Mouse (Mus musculus) G1E (cell line): ENCODE data around the gene Ptgdr2. TPM values are rescaled to one million over a fixed set of nuclear protein-coding genes. Genes with fewer than 3 reads are reported as not detected.

Experiments
- ATAC-seq: 2 replicates; pipeline ENCODE4 v1.8.0; 2016; ENCODE audit warnings: mild to moderate bottlenecking; ENCODE audit not compliant: insufficient number of reproducible peaks, poor library complexity, low FRiP score, severe bottlenecking; ENCODE audit errors: extremely low read depth
- DNase-seq: peaks from one replicate; pipeline ENCODE4 v3.0.0; 2012; ENCODE audit warnings: low spot score
- H3K27me3 ChIP-seq: 2 replicates; pipeline ENCODE4 v1.6.1; 2012; ENCODE audit warnings: mild to moderate bottlenecking, low read length, inconsistent platforms; ENCODE audit not compliant: insufficient read depth
- H3K36me3 ChIP-seq: replicated peaks from 2 replicates; pipeline ENCODE3; 2012; ENCODE audit warnings: mild to moderate bottlenecking, inconsistent platforms
- H3K4me1 ChIP-seq: 2 replicates; pipeline ENCODE4 v1.6.1; 2012; ENCODE audit warnings: low read depth, low read length, inconsistent platforms, mixed read lengths; ENCODE audit not compliant: insufficient read depth
- H3K4me3 ChIP-seq: 2 replicates; pipeline ENCODE4 v1.5.1; 2012; ENCODE audit warnings: low read depth, mild to moderate bottlenecking, inconsistent platforms, low read length, moderate library complexity, mixed read lengths
- H3K9me3 ChIP-seq: replicated peaks from 2 replicates; pipeline ENCODE4 v1.6.1; 2012; ENCODE audit warnings: inconsistent platforms
- CTCF ChIP-seq: IDR thresholded peaks from 2 replicates; pipeline ENCODE4 v1.5.1; 2012; ENCODE audit warnings: low read depth, low read length, inconsistent platforms, mixed read lengths
- GATA1 ChIP-seq: IDR thresholded peaks from 2 replicates; pipeline ENCODE4 v1.6.1; 2012; ENCODE audit warnings: borderline replicate concordance, low read length, inconsistent platforms, mixed read lengths
- GATA2 ChIP-seq: IDR thresholded peaks from 2 replicates; pipeline ENCODE4 v1.6.1; 2012; ENCODE audit warnings: low read depth, low read length, inconsistent platforms, borderline replicate concordance
- POLR2AphosphoS5 ChIP-seq: IDR thresholded peaks from 2 replicates; pipeline ENCODE4 v1.6.1; 2012; ENCODE audit warnings: low read depth, low read length, inconsistent platforms; ENCODE audit not compliant: insufficient replicate concordance
- TAL1 ChIP-seq: conservative IDR thresholded peaks from 2 replicates; pipeline ENCODE4 v1.6.1; 2012; ENCODE audit warnings: low read depth, low read length, inconsistent platforms, mixed read lengths
- polyA plus RNA-seq: library from polyadenylated mRNA; stranded (reverse); fragments of >175 nt; gene quantifications from 2 replicates; pipeline ENCODE4 v1.2.3, GENCODE M21; 2012
- total RNA-seq, 2 experiments: library from RNA; stranded (forward) in 1 of 2; stranded (reverse) in 1 of 2; fragments of 200-1000 nt in 1 of 2; fragments of >200 nt in 1 of 2; fragmentation: Nextera tagmentation in 1 of 2; gene quantifications; 2 replicates each; pipeline ENCODE4 v1.2.3; 2014 to 2017

Gene Ptgdr2
- total and polyA plus RNA-seq, 3 experiments, result not detected

- peak; percentile 74 for DNase-seq
- ATAC-seq, result peak; percentile 40; the same call in 1 of the 2 replicates
- TF ChIP-seq POLR2AphosphoS5 (no peak), CTCF (peak; percentile 68)
- Histone ChIP-seq H3K4me3 (peak overlapping the region; percentile 13; the same call in 1 of the 2 replicates), H3K27me3 (peaks cover 10% of the 10 kb centered on the region), H3K9me3 (no peaks in the 10 kb centered on the region), H3K4me1 (peaks cover 11% of the 10 kb centered on the region), H3K36me3 (no peaks in the 10 kb centered on the region)
Measured at GRCm38 (mm10) chr19:10979184-10980168, 42.5 kb downstream of the Ptgdr2 start.

GRCm38 (mm10) chr19:10980210-10980609 is 43.2 kb downstream of the Ptgdr2 start:
- Histone ChIP-seq H3K4me1 (peaks cover 11% of the 10 kb centered on the region), H3K36me3 (no peaks in the 10 kb centered on the region), H3K27me3 (peaks cover 13% of the 10 kb centered on the region), H3K4me3 (peak overlapping the region; percentile 13; the same call in 1 of the 2 replicates), H3K9me3 (no peaks in the 10 kb centered on the region)
- no peak for ATAC-seq
- no peak for TF ChIP-seq GATA2
- TF ChIP-seq POLR2AphosphoS5, result no peak
- TF ChIP-seq CTCF, result no peak
- no peak for TF ChIP-seq GATA1
- TF ChIP-seq TAL1, result no peak
- DNase-seq, result no peak

GRCm38 (mm10) chr19:10983146-10983545 is 46.2 kb downstream of the Ptgdr2 start:
- DNase-seq, result no peak
- Histone ChIP-seq H3K4me1 (peaks cover 11% of the 10 kb centered on the region), H3K9me3 (no peaks in the 10 kb centered on the region), H3K36me3 (no peaks in the 10 kb centered on the region), H3K4me3 (no peak overlapping the region), H3K27me3 (peaks cover 16% of the 10 kb centered on the region)
- TF ChIP-seq CTCF (no peak), GATA2 (no peak), TAL1 (no peak), POLR2AphosphoS5 (no peak), GATA1 (no peak)
- no peak for ATAC-seq

- peaks cover 11% of the 10 kb centered on the region for H3K27me3 ChIP-seq
- TF ChIP-seq GATA1, result no peak
- TF ChIP-seq POLR2AphosphoS5, result no peak
- TF ChIP-seq TAL1, result no peak
- no peak for TF ChIP-seq CTCF
- no peak for TF ChIP-seq GATA2
- no peaks in the 10 kb centered on the region for H3K9me3 ChIP-seq
- no peak for DNase-seq
- no peak overlapping the region for H3K4me3 ChIP-seq
- no peak for ATAC-seq
- peaks cover 8% of the 10 kb centered on the region for H3K4me1 ChIP-seq
- no peaks in the 10 kb centered on the region for H3K36me3 ChIP-seq
Measured at GRCm38 (mm10) chr19:10984551-10984950, 47.6 kb downstream of the Ptgdr2 start.

GRCm38 (mm10) chr19:10985889-10986288 is 48.9 kb downstream of the Ptgdr2 start:
- H3K4me1 ChIP-seq, result no peaks in the 10 kb centered on the region
- no peak overlapping the region for H3K4me3 ChIP-seq
- TF ChIP-seq POLR2AphosphoS5 (no peak), GATA1 (no peak)
- H3K36me3 ChIP-seq, result no peaks in the 10 kb centered on the region
- no peak for ATAC-seq
- DNase-seq, result no peak
- H3K9me3 ChIP-seq, result no peaks in the 10 kb centered on the region
- peaks cover 11% of the 10 kb centered on the region for H3K27me3 ChIP-seq

- Histone ChIP-seq H3K27me3 (peaks cover 8% of the 10 kb centered on the region), H3K36me3 (no peaks in the 10 kb centered on the region), H3K4me1 (no peaks in the 10 kb centered on the region), H3K9me3 (no peaks in the 10 kb centered on the region), H3K4me3 (no peak overlapping the region)
- ATAC-seq, result no peak
- no peak for DNase-seq
- no peak for TF ChIP-seq GATA1
- no peak for TF ChIP-seq GATA2
- TF ChIP-seq POLR2AphosphoS5, result no peak
- no peak for TF ChIP-seq CTCF
- no peak for TF ChIP-seq TAL1
Measured at GRCm38 (mm10) chr19:10988563-10988962, 51.6 kb downstream of the Ptgdr2 start.
